Mouse (Mus musculus): ENCODE data around the gene Osgepl1.
"Not testable (repeated sequence)": the region's sequence is repeated elsewhere in the genome, so short reads cannot be mapped to it uniquely, and the experiment has no call there.

Osgepl1 gene

GRCm38 (mm10) chr1:53312989-53313967 lies at the start of gene Osgepl1:
Gene Osgepl1 (plus strand): TSS chr1:53313624.
- DNase-seq (ENCODE audit: low spot score): peak; percentile 69

GRCm38 (mm10) chr1:53264958-53265612 lies 48.3 kb upstream of the Osgepl1 start:
- not testable (repeated sequence) for DNase-seq (ENCODE audit: low spot score)

GRCm38 (mm10) chr1:53269901-53270300 lies 43.5 kb upstream of the Osgepl1 start:
- no peak for DNase-seq (ENCODE audit: low spot score)

DNA sequence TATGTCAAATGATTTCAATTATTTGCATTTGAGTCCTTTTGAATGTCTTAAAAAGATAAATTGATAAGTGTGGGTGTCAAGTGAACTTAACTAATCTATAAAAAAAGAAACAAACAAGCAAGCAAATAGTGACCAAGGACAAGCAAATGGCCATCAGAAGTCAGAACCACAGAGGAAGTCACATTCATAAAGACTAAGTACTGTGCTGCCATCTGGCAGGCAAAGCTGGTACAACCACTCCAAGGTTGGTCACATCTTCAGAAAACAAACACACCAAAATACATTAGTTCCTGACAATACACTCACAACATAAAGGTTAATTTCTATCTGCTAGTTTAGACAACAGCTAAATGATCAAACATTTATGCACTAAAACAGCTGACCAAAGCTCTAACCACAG lies 40.8 kb upstream of the Osgepl1 start:
- DNase-seq (ENCODE audit: low spot score): no peak

GRCm38 (mm10) chr1:53291197-53291596 lies 22.2 kb upstream of the Osgepl1 start:
- DNase-seq (ENCODE audit: low spot score): no peak

GRCm38 (mm10) chr1:53296581-53297383 lies 16.6 kb upstream of the Osgepl1 start, which contains the start of the genes Pms1, Ormdl1 and Gm28778:
Gene Pms1 (minus strand): TSS chr1:53297018.
Gene Ormdl1 (plus strand): TSS chr1:53297095.
Gene Gm28778 (plus strand): TSS chr1:53297111.
- DNase-seq (ENCODE audit: low spot score): peak; percentile 93

DNA sequence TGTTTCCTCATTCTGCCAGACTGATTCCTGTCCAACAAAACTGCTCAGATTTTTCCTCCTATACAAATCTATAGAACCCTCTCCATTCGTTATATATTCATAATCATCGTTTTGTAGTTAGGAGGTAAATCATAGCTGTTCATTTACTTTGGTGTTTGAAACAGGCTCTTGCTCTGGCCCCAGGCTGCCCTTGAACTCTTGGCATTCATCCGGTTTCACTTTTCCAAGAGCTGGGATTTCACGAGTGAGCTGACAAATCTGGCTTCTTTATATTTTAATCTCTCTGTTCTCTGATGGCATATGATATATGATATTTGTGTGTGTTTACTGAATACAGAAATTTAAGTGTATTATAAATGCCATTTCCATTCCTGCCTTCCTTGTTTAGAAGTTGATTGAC lies 12.9 kb upstream of the Osgepl1 start:
- no peak for DNase-seq (ENCODE audit: low spot score)

- DNase-seq (ENCODE audit: low spot score): no peak
These were observed 8.4 kb downstream of the Osgepl1 start for GRCm38 (mm10) chr1:53321662-53322344.

GRCm38 (mm10) chr1:53323254-53323653 lies 9.8 kb downstream of the Osgepl1 start:
- DNase-seq (ENCODE audit: low spot score): no peak

DNA sequence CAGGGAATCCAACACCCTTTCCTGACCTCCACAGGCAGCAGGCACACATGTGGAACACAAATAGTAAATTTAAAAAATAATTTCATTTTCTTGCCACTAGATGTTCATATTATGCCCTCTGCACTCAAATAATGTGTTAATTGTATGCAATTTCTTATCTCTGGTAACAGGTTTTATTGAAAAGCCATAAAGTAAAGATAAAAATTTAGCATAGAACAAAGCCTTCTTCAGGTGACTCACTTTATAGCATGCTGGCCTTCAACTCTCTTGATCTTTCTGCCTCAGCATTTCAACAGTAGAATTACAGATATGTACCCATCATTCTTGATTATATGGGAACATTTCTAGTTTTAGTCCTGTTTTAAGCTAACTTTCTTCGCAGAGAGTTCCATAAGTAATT lies 10.9 kb downstream of the Osgepl1 start:
- no peak for DNase-seq (ENCODE audit: low spot score)

DNA sequence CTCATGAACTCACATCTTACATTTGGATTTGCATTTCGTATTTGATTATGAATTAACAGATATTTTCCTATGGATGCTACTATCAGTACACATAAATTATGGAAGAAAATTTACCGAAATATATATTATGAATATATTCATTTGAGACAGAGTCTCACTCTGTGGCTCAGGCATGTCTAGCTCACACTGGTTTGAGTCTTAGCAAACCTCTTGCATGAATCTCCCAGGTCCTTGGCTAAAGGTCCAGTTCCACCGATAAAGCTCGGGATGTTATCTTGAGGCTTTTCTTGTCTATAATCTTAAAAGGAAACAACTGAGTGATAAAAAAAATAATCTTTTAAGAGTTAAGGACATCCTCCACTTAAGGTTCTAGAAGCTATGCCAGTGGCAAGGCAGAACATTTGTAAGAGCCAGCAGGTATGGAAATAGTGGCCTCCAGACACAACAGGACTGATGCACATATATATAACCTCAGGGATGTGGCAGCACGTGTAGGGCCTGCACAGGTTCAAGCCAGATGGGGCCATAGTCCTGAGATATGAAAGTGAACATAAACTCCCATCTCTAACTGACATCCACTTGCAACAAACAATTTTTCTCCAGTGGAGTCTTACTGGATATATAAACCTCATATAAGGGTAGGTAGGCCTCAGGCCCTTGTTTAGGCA lies 11.5 kb downstream of the Osgepl1 start:
- no peak for DNase-seq (ENCODE audit: low spot score)

- DNase-seq (ENCODE audit: low spot score): not testable (repeated sequence)
These were observed 20.1 kb downstream of the Osgepl1 start for GRCm38 (mm10) chr1:53333527-53333926.

- no peak for DNase-seq (ENCODE audit: low spot score)
These were observed 22.0 kb downstream of the Osgepl1 start for GRCm38 (mm10) chr1:53335465-53335864.

DNA sequence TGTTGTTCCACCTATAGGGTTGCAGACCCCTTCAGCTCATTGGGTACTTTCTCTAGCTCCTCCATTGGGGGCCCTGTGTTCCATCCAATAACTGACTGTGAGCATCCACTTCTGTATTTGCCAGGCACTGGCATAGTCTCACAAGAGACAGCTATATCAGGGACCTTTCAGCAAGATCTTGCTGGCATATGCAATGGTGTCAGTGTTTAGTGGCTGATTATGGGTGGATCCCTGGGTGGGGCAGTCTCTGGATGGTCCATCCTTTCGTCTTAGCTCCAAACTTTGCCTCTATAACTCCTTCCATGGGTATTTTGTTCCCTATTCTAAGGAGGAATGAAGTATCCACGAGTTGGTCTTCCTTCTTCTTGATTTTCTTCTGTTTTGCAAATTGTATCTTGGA lies 24.0 kb downstream of the Osgepl1 start:
- DNase-seq (ENCODE audit: low spot score): not testable (repeated sequence)

- DNase-seq (ENCODE audit: low spot score): no peak
These were observed 27.6 kb downstream of the Osgepl1 start for GRCm38 (mm10) chr1:53341071-53341470.

- peak; percentile 94 for DNase-seq (ENCODE audit: low spot score)
These were observed 39.2 kb downstream of the Osgepl1 start, which contains the start of the genes Asdurf, Gm28551 and Asnsd1 for GRCm38 (mm10) chr1:53352327-53353261. Gene Asdurf (minus strand): TSS chr1:53352619. Gene Gm28551 (minus strand): TSS chr1:53352667. Gene Asnsd1 (minus strand): TSS chr1:53352752.

DNA sequence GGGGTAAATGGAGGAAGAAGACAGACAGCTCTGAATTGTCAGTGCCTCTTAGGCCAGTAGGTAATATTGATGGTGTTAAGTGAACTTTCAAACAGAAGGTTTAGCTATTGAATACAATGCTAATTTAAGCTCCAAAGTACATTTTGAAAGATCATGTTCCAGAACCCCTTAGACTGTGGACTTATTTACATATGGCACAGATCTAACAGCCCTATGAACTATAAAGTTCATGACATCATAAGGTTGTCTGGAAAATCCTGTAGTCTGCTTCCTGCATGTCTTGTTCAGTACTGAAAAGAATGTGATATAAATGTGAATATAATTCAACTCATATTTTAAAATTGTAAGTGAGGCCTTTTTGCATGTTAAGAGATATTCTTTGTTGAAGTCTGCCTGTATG lies 45.6 kb downstream of the Osgepl1 start:
- DNase-seq (ENCODE audit: low spot score): no peak

All from ovary, adult 18-20 months (tissue).